Mouse (Mus musculus) erythroblast, embryonic 14.5 days (primary cell): ENCODE results near the gene Cd276.

Experiments
- GATA1 ChIP-seq: IDR thresholded peaks from 2 replicates; pipeline ENCODE4 v1.6.1; 2012; ENCODE audit warnings: low read length, inconsistent platforms, mixed read lengths
- TAL1 ChIP-seq: IDR thresholded peaks from 3 replicates; pipeline ENCODE4 v1.6.1; 2012; ENCODE audit warnings: low read length, inconsistent platforms, mixed read lengths

DNA sequence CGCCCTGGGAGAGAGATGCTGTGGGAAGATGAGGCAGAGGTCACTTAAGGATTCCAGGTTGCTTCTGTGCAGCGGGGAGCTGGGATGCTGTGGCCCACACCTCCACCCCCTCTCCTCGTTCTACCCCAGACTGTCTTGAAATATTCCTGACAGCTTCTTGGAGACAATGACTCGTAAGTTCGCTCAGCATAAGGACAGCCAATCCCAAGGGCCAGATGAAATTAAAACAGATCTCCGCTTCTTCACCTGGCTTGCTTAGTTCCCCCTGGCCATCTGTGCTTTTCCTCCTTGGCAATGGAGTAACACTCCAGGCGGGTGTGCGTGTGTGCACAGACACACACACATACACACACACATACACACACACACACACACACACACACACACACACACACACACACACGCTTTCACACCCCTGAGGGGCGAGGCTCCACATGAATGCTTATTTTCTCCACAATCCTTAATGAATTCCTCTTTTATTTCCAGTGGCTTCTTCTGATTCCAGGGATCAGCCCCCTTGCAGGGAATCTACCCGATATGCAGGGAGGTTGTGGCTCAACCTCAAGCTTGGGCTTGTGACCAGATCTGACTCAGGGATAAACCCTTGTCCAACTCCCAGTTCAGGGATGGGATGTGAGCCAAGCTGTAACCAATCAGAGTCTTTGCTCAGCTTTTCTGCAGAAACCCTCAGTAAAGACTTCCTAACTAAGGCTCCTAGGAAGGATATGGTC lies 8.4 kb downstream of the Cd276 start:
- TF ChIP-seq GATA1, result no peak
- TF ChIP-seq TAL1, result no peak
